Mouse (Mus musculus) hindbrain, embryonic 16.5 days (tissue): ENCODE results near the gene Olfr555. TPM values are rescaled to one million over a fixed set of nuclear protein-coding genes. Genes with fewer than 3 reads are reported as not detected.

Experiments used
- ATAC-seq: fragments of 200-750 bp; cut with Nextera tagmentation; 2 replicates; pipeline ENCODE4 v1.8.0; 2017; ENCODE audit warnings: moderate TSS enrichment, moderate library complexity
- H3K27ac ChIP-seq: fragments of 300-500 bp; sonication (generic); 2 replicates; pipeline ENCODE4 v1.5.1; 2014; ENCODE audit warnings: low read depth, mild to moderate bottlenecking, control low read depth, low read length, moderate library complexity
- H3K27me3 ChIP-seq: fragments of 300-500 bp; sonication (generic); replicated peaks from 2 replicates; pipeline ENCODE4 v1.6.1; 2014; ENCODE audit warnings: low read length; ENCODE audit not compliant: control insufficient read depth, insufficient read depth
- H3K36me3 ChIP-seq: fragments of 300-500 bp; sonication (generic); 2 replicates; pipeline ENCODE4 v1.6.1; 2014; ENCODE audit warnings: mild to moderate bottlenecking, low read length, moderate library complexity, mixed read lengths; ENCODE audit not compliant: control insufficient read depth, insufficient read depth
- H3K4me1 ChIP-seq: fragments of 300-500 bp; sonication (generic); 2 replicates; pipeline ENCODE4 v1.6.1; 2014; ENCODE audit warnings: low read depth, low read length; ENCODE audit not compliant: control insufficient read depth, insufficient read depth
- H3K4me2 ChIP-seq: fragments of 300-500 bp; sonication (generic); 2 replicates; pipeline ENCODE4 v1.6.1; 2014; ENCODE audit warnings: mild to moderate bottlenecking, low read length, control low read depth, moderate library complexity
- H3K4me3 ChIP-seq: fragments of 300-500 bp; sonication (generic); 2 replicates; pipeline ENCODE4 v1.5.1; 2014; ENCODE audit warnings: mild to moderate bottlenecking, low read length, control low read depth, moderate library complexity
- H3K9ac ChIP-seq: fragments of 300-500 bp; sonication (generic); 2 replicates; pipeline ENCODE4 v1.6.1; 2014; ENCODE audit warnings: low read depth, mild to moderate bottlenecking, control low read depth, low read length, moderate library complexity
- H3K9me3 ChIP-seq: fragments of 300-500 bp; sonication (generic); 2 replicates; pipeline ENCODE4 v1.6.1; 2014; ENCODE audit warnings: mild to moderate bottlenecking, low read length, moderate library complexity; ENCODE audit not compliant: control insufficient read depth
- WGBS: fragments of 180-500 bp; shearing (Covaris S2); extraction: QIAGEN DNeasy Blood & Tissue Kit; methylation state at CpG from one replicate; pipeline ENCODE4 v1.1.7; 2014; 5-methylcytosine and 5-hydroxymethylcytosine counted together
- polyA plus RNA-seq: library from polyadenylated mRNA; unstranded; fragments of >200 nt; fragmentation: Nextera tagmentation; extraction: Ambion mirVana; gene quantifications from 2 replicates; pipeline ENCODE4 v1.2.1, GENCODE M21; 2015

The Olfr555 gene
- polyA plus RNA-seq, 1 experiment from 2014 or later = not detected

GRCm38 (mm10) chr7:102681916-102682315 is 23.3 kb downstream of the Olfr555 start:
- no peaks in the 10 kb centered on the region for H3K9me3 ChIP-seq
- no peak overlapping the region for H3K27ac ChIP-seq
- ATAC-seq = no peak
- H3K4me1 ChIP-seq = no peaks in the 10 kb centered on the region
- no peaks in the 10 kb centered on the region for H3K36me3 ChIP-seq
- H3K4me3 ChIP-seq = no peak overlapping the region
- H3K4me2 ChIP-seq = no peak overlapping the region
- no peak overlapping the region for H3K9ac ChIP-seq
- 100% methylated on average over 1 of the region's 1 CpGs for WGBS
- no peaks in the 10 kb centered on the region for H3K27me3 ChIP-seq

GRCm38 (mm10) chr7:102686944-102687501 is 28.4 kb downstream of the Olfr555 start, which contains the start of gene Trim68:
TSS of gene Trim68 (minus strand) at chr7:102687327.
- peak; percentile 100 for ATAC-seq
- H3K9me3 ChIP-seq = no peaks in the 10 kb centered on the region
- H3K4me3 ChIP-seq = peak within 1 kb of the TSS; percentile 69
- peak within 1 kb of the TSS; percentile 69 for H3K27ac ChIP-seq
- under 1% methylated on average over 39 of the region's 40 CpGs for WGBS
- H3K9ac ChIP-seq = peak within 1 kb of the TSS; percentile 79
- peak within 1 kb of the TSS; percentile 80 for H3K4me2 ChIP-seq
- H3K27me3 ChIP-seq = no peaks in the 10 kb centered on the region
- no peaks in the 10 kb centered on the region for H3K36me3 ChIP-seq
- peaks cover 4% of the 10 kb centered on the region; the same call in 1 of the 2 replicates for H3K4me1 ChIP-seq

GRCm38 (mm10) chr7:102695358-102696125 is 36.9 kb downstream of the Olfr555 start, which contains the start of gene Olfr557:
TSS of gene Olfr557 (plus strand) at chr7:102695910.
- Histone ChIP-seq H3K27me3 (no peaks in the 10 kb centered on the region), H3K9me3 (no peaks in the 10 kb centered on the region), H3K4me2 (no peak within 1 kb of the TSS), H3K9ac (no peak within 1 kb of the TSS), H3K27ac (no peak within 1 kb of the TSS), H3K4me3 (no peak within 1 kb of the TSS), H3K4me1 (no peaks in the 10 kb centered on the region), H3K36me3 (no peaks in the 10 kb centered on the region)
- 87% methylated on average over 5 of the region's 5 CpGs for WGBS
- ATAC-seq = no peak

GRCm38 (mm10) chr7:102698461-102698860 is 39.8 kb downstream of the Olfr555 start:
- H3K27me3 ChIP-seq = no peaks in the 10 kb centered on the region
- no peak overlapping the region for H3K4me3 ChIP-seq
- H3K4me1 ChIP-seq = no peaks in the 10 kb centered on the region
- no peaks in the 10 kb centered on the region for H3K36me3 ChIP-seq
- ATAC-seq = no peak
- H3K4me2 ChIP-seq = no peak overlapping the region
- no peak overlapping the region for H3K9ac ChIP-seq
- H3K9me3 ChIP-seq = no peaks in the 10 kb centered on the region
- WGBS = 92% methylated on average over 7 of the region's 7 CpGs
- no peak overlapping the region for H3K27ac ChIP-seq

- no peak for ATAC-seq
- no peaks in the 10 kb centered on the region for H3K4me1 ChIP-seq
- H3K27ac ChIP-seq = no peak within 1 kb of the TSS
Measured at GRCm38 (mm10) chr7:102701915-102702314, 43.3 kb downstream of the Olfr555 start, which contains the start of gene Olfr558. TSS of gene Olfr558 (plus strand) at chr7:102702215.

More at GRCm38 (mm10) chr7:102701915-102702314, 43.3 kb downstream of the Olfr555 start, which contains the start of gene Olfr558:
- Histone ChIP-seq H3K9ac (no peak within 1 kb of the TSS), H3K27me3 (no peaks in the 10 kb centered on the region), H3K4me2 (no peak within 1 kb of the TSS), H3K4me3 (no peak within 1 kb of the TSS), H3K36me3 (no peaks in the 10 kb centered on the region), H3K9me3 (no peaks in the 10 kb centered on the region)

Other genes with a start within 250 kb of the Olfr555 start
- gene Rrm1, start 217.1 kb upstream of the Olfr555 start, polyA plus RNA-seq = 48.8 and 55.7 TPM in 2 replicates
- 0.66 and 0.71 TPM in 2 replicates for gene Olfr543, start 177.1 kb upstream of the Olfr555 start, polyA plus RNA-seq
- 0.05 and 0.14 TPM in 2 replicates for gene Olfr544, start 170.5 kb upstream of the Olfr555 start, polyA plus RNA-seq
- gene Olfr545, start 159.2 kb upstream of the Olfr555 start, polyA plus RNA-seq = 0.24 and 0.45 TPM in 2 replicates
- not detected in 2 replicates for gene Olfr547, start 124.1 kb upstream of the Olfr555 start, polyA plus RNA-seq
- not detected in 2 replicates for gene Olfr548-ps1, start 117.9 kb upstream of the Olfr555 start, polyA plus RNA-seq
- not detected in 2 replicates for gene Olfr549, start 109.0 kb upstream of the Olfr555 start, polyA plus RNA-seq
- 0.09 and 0.26 TPM in 2 replicates for gene Trim21, start 93.3 kb upstream of the Olfr555 start, polyA plus RNA-seq
- gene Olfr550, start 87.4 kb upstream of the Olfr555 start, polyA plus RNA-seq = 0.04 TPM in 1 of 2 replicates, not detected in the other
- gene Olfr551, start 66.9 kb upstream of the Olfr555 start, polyA plus RNA-seq = not detected in 2 replicates
- not detected in 2 replicates for gene Olfr552, start 61.1 kb upstream of the Olfr555 start, polyA plus RNA-seq
- gene Olfr553, start 40.6 kb upstream of the Olfr555 start, polyA plus RNA-seq = not detected in 2 replicates
- gene Olfr554, start 20.4 kb upstream of the Olfr555 start, polyA plus RNA-seq = not detected in 2 replicates
- not detected in 2 replicates for gene Olfr556, start 6.1 kb downstream of the Olfr555 start, polyA plus RNA-seq
- gene Trim68, start 28.5 kb downstream of the Olfr555 start, polyA plus RNA-seq = 6.5 and 9.7 TPM in 2 replicates
- gene Olfr557, start 37.1 kb downstream of the Olfr555 start, polyA plus RNA-seq = not detected in 2 replicates
- 0.16 and 0.22 TPM in 2 replicates for gene Olfr558, start 43.4 kb downstream of the Olfr555 start, polyA plus RNA-seq
- not detected in 2 replicates for gene Olfr33, start 60.2 kb downstream of the Olfr555 start, polyA plus RNA-seq
- gene Olfr559, start 68.7 kb downstream of the Olfr555 start, polyA plus RNA-seq = not detected in 2 replicates
- gene Olfr560, start 100.5 kb downstream of the Olfr555 start, polyA plus RNA-seq = not detected in 2 replicates
- gene Olfr78, start 100.6 kb downstream of the Olfr555 start, polyA plus RNA-seq = 0.10 and 0.11 TPM in 2 replicates
- not detected in 2 replicates for gene Olfr561, start 112.4 kb downstream of the Olfr555 start, polyA plus RNA-seq
- not detected in 2 replicates for gene Olfr564, start 144.7 kb downstream of the Olfr555 start, polyA plus RNA-seq
- not detected in 2 replicates for gene Olfr566, start 199.9 kb downstream of the Olfr555 start, polyA plus RNA-seq
- not detected in 2 replicates for gene Olfr568, start 218.3 kb downstream of the Olfr555 start, polyA plus RNA-seq
- not detected in 2 replicates for gene Olfr569, start 232.1 kb downstream of the Olfr555 start, polyA plus RNA-seq
- 0.15 and 0.40 TPM in 2 replicates for gene Olfr570, start 235.8 kb downstream of the Olfr555 start, polyA plus RNA-seq